ENCODE assay signal across 7 mouse cellular contexts in the genomic region with DNA sequence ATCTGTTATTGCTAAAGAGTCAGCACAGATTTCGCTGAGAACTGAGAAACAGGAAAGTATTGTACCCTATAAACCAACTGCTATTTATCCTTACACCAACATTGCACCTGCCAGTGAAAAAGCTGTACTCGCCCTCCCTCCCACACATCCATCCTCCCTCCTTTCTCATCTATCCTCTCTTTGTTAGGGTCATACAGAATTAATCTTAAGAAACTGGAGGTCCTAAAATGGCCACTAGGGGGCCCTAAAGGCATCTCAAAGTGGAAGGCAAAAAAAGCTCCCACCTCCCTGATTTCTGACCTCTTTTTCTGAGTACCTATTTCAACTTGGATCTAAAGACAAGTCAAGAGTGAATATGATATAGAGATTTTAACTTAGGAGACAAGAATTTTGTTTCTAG. TPM values are rescaled to one million over a fixed set of nuclear protein-coding genes. Genes with fewer than 3 reads are reported as not detected.
DNase-seq lines count a peak whose midpoint lies in the region; TF ChIP-seq lines count a peak whose summit lies in the region.

No protein-coding gene starts in this region.

- intact Hi-C loops in gastrocnemius, adult 2 months (cut with DNase I): no loop called here

- H3K27ac ChIP-seq in gastrocnemius, adult 2 months: no peak overlapping the region

- TF ChIP-seq CTCF in gastrocnemius, adult 2 months (IDR thresholded peaks at IDR 0.05): peak; percentile 81

- DNase-seq in 416B (ENCODE audit: low read depth): peak; percentile 13
- DNase-seq in CD4-positive helper T cell, adult 2 months (ENCODE audit: low read depth, low spot score): peak; percentile 40
- peak; percentile 67 for DNase-seq in cerebellum, adult 8-10 months
- no peak for DNase-seq in gastrocnemius, adult 2 months
- DNase-seq in layer of hippocampus, adult 11-12 months (ENCODE audit: low spot score): peak; percentile 90
- peak; percentile 64 for DNase-seq in lung, postnatal 14 days
- DNase-seq in right cerebral cortex, postnatal 36 days (ENCODE audit: low spot score in 2 of 2): peak; percentile 57 to 60

- H3K4me3 ChIP-seq in gastrocnemius, adult 2 months: no peak overlapping the region

RNA-seq across cellular contexts. Expression of gene Large1, which starts 2.6 kb away (rescaled TPM):
- 10 to 100 TPM; 25.3 to 29.6 TPM for total RNA-seq in gastrocnemius, adult 2 months (2021)
